15 mouse cellular contexts compared by ENCODE assay signal in genomic region chr4:102833191-102833590, GRCm38 (mm10).
"Had no signal": no experiment of that assay in that cellular context is flagged by ENCODE, and none has a peak within 500 bp of the region (broad histone marks: within the 10 kb centered on the region; RNA-seq: fewer than 3 reads in every experiment).

No protein-coding gene starts in this region.

- H3K4me3 ChIP-seq: neural tube, embryonic 12.5 days; stomach, embryonic 15.5 days had no signal

- H3K36me3 ChIP-seq: neural tube, embryonic 12.5 days; stomach, embryonic 15.5 days had no signal

- DNase-seq: retina, postnatal 1 day; right cerebral cortex, adult 18-20 months; right cerebral cortex, postnatal 14 days; right cerebral cortex, postnatal 25 days; right cerebral cortex, postnatal 4 days; spleen, adult 18-20 months; thymus, adult 18-20 months; thymus, adult 2 months; thymus, postnatal 14 days; thymus, postnatal 25 days; thymus, postnatal 36 days; thymus, postnatal 4 days had no signal

- H3K27ac ChIP-seq: neural tube, embryonic 12.5 days; stomach, embryonic 15.5 days; stomach, postnatal 0 days had no signal

- H3K9me3 ChIP-seq: neural tube, embryonic 12.5 days; stomach, embryonic 15.5 days had no signal

- H3K9ac ChIP-seq: neural tube, embryonic 12.5 days; stomach, embryonic 15.5 days had no signal

- H3K4me1 ChIP-seq: neural tube, embryonic 12.5 days; stomach, embryonic 15.5 days had no signal

- H3K4me2 ChIP-seq: neural tube, embryonic 12.5 days; stomach, embryonic 15.5 days had no signal

- H3K27me3 ChIP-seq: neural tube, embryonic 12.5 days; stomach, embryonic 15.5 days had no signal
